Mouse (Mus musculus): Measurements from ENCODE around the gene Nbea. TPM values are rescaled to one million over a fixed set of nuclear protein-coding genes. Genes with fewer than 3 reads are reported as not detected.

Gene Nbea
- polyA plus RNA-seq, 1 experiment from 2014 or later: 0.59 TPM

- Histone ChIP-seq H3K9me3 (replicated peaks; ENCODE audit: control insufficient read depth, low read length) (no peaks in the 10 kb centered on the region), H3K4me2 (ENCODE audit: low read depth, low read length) (no peak overlapping the region), H3K4me3 (ENCODE audit: low read depth, low read length) (no peak overlapping the region), H3K27me3 (ENCODE audit: control insufficient read depth, insufficient read depth, low read depth, low read length) (no peaks in the 10 kb centered on the region), H3K4me1 (ENCODE audit: control insufficient read depth, low read depth, low read length) (no peaks in the 10 kb centered on the region), H3K9ac (ENCODE audit: low read depth, low read length) (no peak overlapping the region), H3K27ac (ENCODE audit: low read length) (no peak overlapping the region), H3K36me3 (ENCODE audit: control insufficient read depth, insufficient read depth) (no peaks in the 10 kb centered on the region)
- ATAC-seq (ENCODE audit: low read depth): no peak
- WGBS (ENCODE audit: insufficient replicate concordance): 57% methylated on average over 2 of the region's 2 CpGs
These were observed 295.7 kb downstream of the Nbea start for GRCm38 (mm10) chr3:55887829-55888210.

- Histone ChIP-seq H3K27ac (ENCODE audit: low read length) (no peak overlapping the region), H3K4me2 (ENCODE audit: low read depth, low read length) (no peak overlapping the region), H3K4me3 (ENCODE audit: low read depth, low read length) (no peak overlapping the region), H3K9me3 (replicated peaks; ENCODE audit: control insufficient read depth, low read length) (no peaks in the 10 kb centered on the region), H3K27me3 (ENCODE audit: control insufficient read depth, insufficient read depth, low read depth, low read length) (no peaks in the 10 kb centered on the region), H3K4me1 (ENCODE audit: control insufficient read depth, low read depth, low read length) (no peaks in the 10 kb centered on the region), H3K36me3 (ENCODE audit: control insufficient read depth, insufficient read depth) (no peaks in the 10 kb centered on the region), H3K9ac (ENCODE audit: low read depth, low read length) (no peak overlapping the region)
- ATAC-seq (ENCODE audit: low read depth): no peak
- WGBS (ENCODE audit: insufficient replicate concordance): 59% methylated on average over 10 of the region's 10 CpGs
These were observed 296.2 kb downstream of the Nbea start for GRCm38 (mm10) chr3:55887193-55887828.

- Histone ChIP-seq H3K9ac (ENCODE audit: low read depth, low read length) (no peak overlapping the region), H3K9me3 (replicated peaks; ENCODE audit: control insufficient read depth, low read length) (no peaks in the 10 kb centered on the region), H3K4me3 (ENCODE audit: low read depth, low read length) (no peak overlapping the region), H3K27me3 (ENCODE audit: control insufficient read depth, insufficient read depth, low read depth, low read length) (no peaks in the 10 kb centered on the region), H3K4me1 (ENCODE audit: control insufficient read depth, low read depth, low read length) (no peaks in the 10 kb centered on the region), H3K4me2 (ENCODE audit: low read depth, low read length) (no peak overlapping the region), H3K36me3 (ENCODE audit: control insufficient read depth, insufficient read depth) (no peaks in the 10 kb centered on the region), H3K27ac (ENCODE audit: low read length) (no peak overlapping the region)
- 59% methylated on average over 5 of the region's 5 CpGs for WGBS (ENCODE audit: insufficient replicate concordance)
- ATAC-seq (ENCODE audit: low read depth): no peak
These were observed 310.3 kb downstream of the Nbea start for GRCm38 (mm10) chr3:55872944-55873924.

DNA sequence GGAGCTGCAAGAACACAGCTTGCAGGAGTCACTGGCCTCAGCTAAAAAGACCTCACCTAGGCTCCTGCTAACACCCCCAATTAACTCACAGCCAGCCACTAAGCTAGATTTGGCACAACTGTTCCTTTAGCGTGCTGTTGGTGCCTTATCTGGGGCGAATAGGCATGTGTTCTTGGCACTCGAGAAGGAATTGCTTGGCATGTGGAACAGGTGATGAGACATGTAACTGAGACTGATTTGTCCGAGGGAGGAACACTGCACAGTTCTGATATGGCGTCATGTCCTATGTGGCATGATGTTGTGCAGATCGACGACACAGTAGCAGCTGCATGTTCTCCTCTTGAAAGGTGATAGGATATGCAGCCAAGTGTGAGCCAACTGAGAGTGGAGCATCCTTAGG is 331.0 kb downstream of the Nbea start:
- H3K4me1 ChIP-seq (ENCODE audit: control insufficient read depth, low read depth, low read length): no peaks in the 10 kb centered on the region
- H3K36me3 ChIP-seq (ENCODE audit: control insufficient read depth, insufficient read depth): no peaks in the 10 kb centered on the region
- 70% methylated on average over 7 of the region's 7 CpGs for WGBS (ENCODE audit: insufficient replicate concordance)
- H3K4me3 ChIP-seq (ENCODE audit: low read depth, low read length): no peak overlapping the region
- H3K27me3 ChIP-seq (ENCODE audit: control insufficient read depth, insufficient read depth, low read depth, low read length): no peaks in the 10 kb centered on the region
- no peak for ATAC-seq (ENCODE audit: low read depth)
- H3K9me3 ChIP-seq (replicated peaks; ENCODE audit: control insufficient read depth, low read length): no peaks in the 10 kb centered on the region
- no peak overlapping the region for H3K9ac ChIP-seq (ENCODE audit: low read depth, low read length)
- no peak overlapping the region for H3K27ac ChIP-seq (ENCODE audit: low read length)
- H3K4me2 ChIP-seq (ENCODE audit: low read depth, low read length): no peak overlapping the region

GRCm38 (mm10) chr3:55847115-55847514 is 336.4 kb downstream of the Nbea start:
- H3K4me1 ChIP-seq (ENCODE audit: control insufficient read depth, low read depth, low read length): no peaks in the 10 kb centered on the region
- H3K27ac ChIP-seq (ENCODE audit: low read length): no peak overlapping the region
- ATAC-seq (ENCODE audit: low read depth): no peak
- H3K4me3 ChIP-seq (ENCODE audit: low read depth, low read length): no peak overlapping the region
- no peak overlapping the region for H3K4me2 ChIP-seq (ENCODE audit: low read depth, low read length)
- no peaks in the 10 kb centered on the region for H3K36me3 ChIP-seq (ENCODE audit: control insufficient read depth, insufficient read depth)
- H3K27me3 ChIP-seq (ENCODE audit: control insufficient read depth, insufficient read depth, low read depth, low read length): no peaks in the 10 kb centered on the region
- WGBS (ENCODE audit: insufficient replicate concordance): 67% methylated on average over 1 of the region's 1 CpGs
- no peak overlapping the region for H3K9ac ChIP-seq (ENCODE audit: low read depth, low read length)
- no peaks in the 10 kb centered on the region for H3K9me3 ChIP-seq (replicated peaks; ENCODE audit: control insufficient read depth, low read length)

GRCm38 (mm10) chr3:55837188-55837587 is 346.3 kb downstream of the Nbea start:
- 58% methylated on average over 3 of the region's 3 CpGs for WGBS (ENCODE audit: insufficient replicate concordance)
- Histone ChIP-seq H3K4me3 (ENCODE audit: low read depth, low read length) (no peak overlapping the region), H3K27me3 (ENCODE audit: control insufficient read depth, insufficient read depth, low read depth, low read length) (no peaks in the 10 kb centered on the region), H3K9me3 (replicated peaks; ENCODE audit: control insufficient read depth, low read length) (no peaks in the 10 kb centered on the region), H3K4me2 (ENCODE audit: low read depth, low read length) (no peak overlapping the region), H3K36me3 (ENCODE audit: control insufficient read depth, insufficient read depth) (no peaks in the 10 kb centered on the region), H3K4me1 (ENCODE audit: control insufficient read depth, low read depth, low read length) (no peaks in the 10 kb centered on the region), H3K27ac (ENCODE audit: low read length) (no peak overlapping the region), H3K9ac (ENCODE audit: low read depth, low read length) (no peak overlapping the region)
- ATAC-seq (ENCODE audit: low read depth): no peak

DNA sequence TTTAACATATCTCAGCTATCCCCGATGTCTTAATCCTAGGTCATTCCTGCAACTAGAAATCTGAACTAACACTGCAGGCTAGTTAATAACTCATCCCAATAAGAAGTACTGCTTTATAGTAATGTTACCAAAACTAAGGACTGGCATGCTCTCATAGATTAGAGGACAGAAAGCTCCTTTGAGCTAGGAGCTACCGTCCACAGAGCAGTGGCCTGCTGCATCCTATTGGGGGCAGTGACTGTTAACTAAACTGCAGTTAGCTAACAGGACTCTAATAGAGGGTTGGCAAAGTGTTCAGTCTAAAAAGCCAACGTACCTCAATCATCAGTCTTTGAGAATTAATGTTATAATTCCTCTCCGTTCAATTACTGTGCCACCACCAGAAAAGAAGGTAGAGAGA is 348.3 kb downstream of the Nbea start:
- Histone ChIP-seq H3K27ac (ENCODE audit: low read length) (no peak overlapping the region), H3K36me3 (ENCODE audit: control insufficient read depth, insufficient read depth) (no peaks in the 10 kb centered on the region), H3K4me2 (ENCODE audit: low read depth, low read length) (no peak overlapping the region), H3K27me3 (ENCODE audit: control insufficient read depth, insufficient read depth, low read depth, low read length) (no peaks in the 10 kb centered on the region), H3K9me3 (replicated peaks; ENCODE audit: control insufficient read depth, low read length) (no peaks in the 10 kb centered on the region), H3K4me1 (ENCODE audit: control insufficient read depth, low read depth, low read length) (no peaks in the 10 kb centered on the region), H3K4me3 (ENCODE audit: low read depth, low read length) (no peak overlapping the region), H3K9ac (ENCODE audit: low read depth, low read length) (no peak overlapping the region)
- WGBS (ENCODE audit: insufficient replicate concordance): 53% methylated on average over 4 of the region's 4 CpGs
- no peak for ATAC-seq (ENCODE audit: low read depth)

DNA sequence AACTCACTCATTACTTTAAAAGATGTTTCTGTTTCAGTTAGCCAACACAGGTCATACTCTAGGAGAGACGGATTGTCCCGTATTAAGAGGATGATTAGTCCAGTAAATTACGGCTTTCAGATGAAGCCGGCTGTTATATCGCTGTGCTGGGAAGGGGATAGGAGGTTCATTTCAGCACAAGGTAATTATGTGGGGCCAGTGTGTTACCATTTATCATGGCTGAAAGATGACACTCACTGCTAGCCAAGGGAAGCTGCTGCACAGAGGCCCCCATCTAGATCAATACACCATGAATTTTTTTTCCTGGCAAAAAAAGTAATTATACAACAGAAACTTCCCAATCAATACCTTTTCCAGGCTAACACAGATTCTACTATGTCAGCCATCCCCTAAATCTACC is 353.3 kb downstream of the Nbea start:
- H3K4me2 ChIP-seq (ENCODE audit: low read depth, low read length): no peak overlapping the region
- 73% methylated on average over 5 of the region's 5 CpGs for WGBS (ENCODE audit: insufficient replicate concordance)

More for the DNA sequence above, 353.3 kb downstream of the Nbea start:
- H3K4me3 ChIP-seq (ENCODE audit: low read depth, low read length): no peak overlapping the region
- H3K9ac ChIP-seq (ENCODE audit: low read depth, low read length): no peak overlapping the region
- H3K27ac ChIP-seq (ENCODE audit: low read length): no peak overlapping the region
- H3K36me3 ChIP-seq (ENCODE audit: control insufficient read depth, insufficient read depth): no peaks in the 10 kb centered on the region
- H3K9me3 ChIP-seq (replicated peaks; ENCODE audit: control insufficient read depth, low read length): no peaks in the 10 kb centered on the region
- no peak for ATAC-seq (ENCODE audit: low read depth)
- H3K27me3 ChIP-seq (ENCODE audit: control insufficient read depth, insufficient read depth, low read depth, low read length): no peaks in the 10 kb centered on the region
- H3K4me1 ChIP-seq (ENCODE audit: control insufficient read depth, low read depth, low read length): no peaks in the 10 kb centered on the region

All from liver, embryonic 16.5 days (tissue).